8 mouse cellular contexts compared by ENCODE assay signal in the genomic region with DNA sequence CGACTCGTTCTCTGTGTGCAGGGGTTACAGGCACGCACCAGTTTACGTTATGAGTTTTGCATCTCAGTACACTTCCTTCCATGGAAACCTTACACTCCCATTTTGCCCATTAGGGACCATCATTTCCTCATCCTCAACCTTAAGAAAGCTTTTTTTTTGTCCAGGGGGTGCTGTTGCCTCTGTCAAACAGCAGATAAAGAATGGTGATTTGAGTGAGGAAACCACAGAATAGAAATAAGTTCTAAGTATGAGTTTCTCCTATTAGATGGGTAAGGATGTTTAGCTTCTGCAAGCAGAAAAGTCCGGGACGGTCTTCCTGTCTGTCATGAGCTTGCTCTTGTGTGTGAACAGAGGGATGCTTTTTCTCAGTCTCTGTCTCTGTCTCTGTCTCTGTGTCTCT. TPM values are rescaled to one million over a fixed set of nuclear protein-coding genes. Genes with fewer than 3 reads are reported as not detected.
DNase-seq lines count a peak whose midpoint lies in the region; ATAC-seq and TF ChIP-seq lines count a peak whose summit lies in the region.

No protein-coding gene starts in this region.

- peak overlapping the region; percentile 98; the same call in 1 of the 2 replicates for H3K4me3 ChIP-seq in kidney, adult 2 months (ENCODE audit: insufficient read depth, low read depth, low read length)
- peak overlapping the region; percentile 88 to 96 for H3K4me3 ChIP-seq in MEL (ENCODE audit: control insufficient read depth in 1 of 2, insufficient read depth in 1 of 2, low read depth in 2 of 2, low read length in 2 of 2)
- H3K4me3 ChIP-seq in heart, postnatal 0 days (ENCODE audit: low read depth, low read length) = peak overlapping the region; percentile 92
- peak overlapping the region; percentile 96 for H3K4me3 ChIP-seq in midbrain, embryonic 12.5 days

- H3K4me1 ChIP-seq in kidney, adult 2 months (ENCODE audit: control insufficient read depth, insufficient read depth, low read length) = peaks cover 14% of the 10 kb centered on the region; the same call in 1 of the 2 replicates
- peaks cover 0 to 5% of the 10 kb centered on the region in 2 experiments for H3K4me1 ChIP-seq in MEL (ENCODE audit: control insufficient read depth in 1 of 2, insufficient read depth in 2 of 2, low read length in 2 of 2)
- H3K4me1 ChIP-seq in heart, postnatal 0 days (ENCODE audit: control insufficient read depth, insufficient read depth) = peaks cover 28% of the 10 kb centered on the region; the same call in 1 of the 2 replicates
- peaks cover 5% of the 10 kb centered on the region for H3K4me1 ChIP-seq in midbrain, embryonic 12.5 days

- H3K4me2 ChIP-seq in heart, postnatal 0 days (ENCODE audit: low read depth, low read length) = peak overlapping the region; percentile 66
- peak overlapping the region; percentile 86 for H3K4me2 ChIP-seq in midbrain, embryonic 12.5 days (replicated peaks)

- peak overlapping the region; percentile 90 for H3K9ac ChIP-seq in MEL (ENCODE audit: control insufficient read depth, low read depth, low read length, poor library complexity, severe bottlenecking)
- H3K9ac ChIP-seq in heart, postnatal 0 days (replicated peaks; ENCODE audit: low read depth, low read length) = peak overlapping the region; percentile 99
- no peak overlapping the region for H3K9ac ChIP-seq in midbrain, embryonic 12.5 days (replicated peaks)

- no peaks in the 10 kb centered on the region for H3K27me3 ChIP-seq in kidney, adult 2 months (replicated peaks; ENCODE audit: control insufficient read depth, insufficient read depth, low read length)
- H3K27me3 ChIP-seq in MEL (ENCODE audit: control insufficient read depth in 1 of 2, insufficient read depth in 2 of 2, low read length in 2 of 2) = no peaks in the 10 kb centered on the region
- H3K27me3 ChIP-seq in heart, postnatal 0 days (ENCODE audit: control insufficient read depth, insufficient read depth, low read length) = no peaks in the 10 kb centered on the region
- H3K27me3 ChIP-seq in midbrain, embryonic 12.5 days = peaks cover 11% of the 10 kb centered on the region

- TF ChIP-seq EP300 in MEL (IDR thresholded peaks at IDR 0.05; ENCODE audit: low read depth in 1 of 2, low read length in 2 of 2) = peak; percentile 41 to 60; a peak in 2 of 4 replicates
- no peak for TF ChIP-seq EP300 in heart, postnatal 0 days (IDR thresholded peaks at IDR 0.05; ENCODE audit: low read depth)

- H3K79me2 ChIP-seq in MEL (ENCODE audit: control insufficient read depth, insufficient read depth, low read length, poor library complexity) = peaks cover 32% of the 10 kb centered on the region

- H3K27ac ChIP-seq in kidney, adult 2 months (ENCODE audit: insufficient read depth, low read depth, low read length) = peak overlapping the region; percentile 95
- H3K27ac ChIP-seq in MEL (ENCODE audit: control insufficient read depth, low read depth, low read length) = peak overlapping the region; percentile 81
- no peak overlapping the region for H3K27ac ChIP-seq in heart, postnatal 0 days (ENCODE audit: low read depth)
- no peak overlapping the region for H3K27ac ChIP-seq in midbrain, embryonic 12.5 days (replicated peaks)

- no peak for TF ChIP-seq CTCF in kidney, adult 2 months (conservative IDR thresholded peaks at IDR 0.05; ENCODE audit: insufficient read depth, insufficient read length, low read depth, low read length)
- peak in 1 of 3 experiments; percentile 42; a peak in 2 of 6 replicates for TF ChIP-seq CTCF in MEL (IDR thresholded peaks at IDR 0.05 in 2 of 3, conservative IDR thresholded peaks at IDR 0.05 in 1 of 3; ENCODE audit: control insufficient read depth in 1 of 3, insufficient read depth in 1 of 3, low read depth in 2 of 3, low read length in 3 of 3, poor library complexity in 1 of 3, severe bottlenecking in 1 of 3)
- TF ChIP-seq CTCF in heart, postnatal 0 days (IDR thresholded peaks at IDR 0.05; ENCODE audit: low read depth) = no peak

- no peak for DNase-seq in kidney, adult 2 months
- no peak for DNase-seq in kidney, postnatal 4 days
- peak; percentile 63 for DNase-seq in MEL (ENCODE audit: low read depth, low spot score)
- DNase-seq in heart, postnatal 0 days (ENCODE audit: low spot score) = no peak
- no peak for DNase-seq in adrenal gland, postnatal 14 days
- no peak for DNase-seq in lung, postnatal 36 days
- no peak for DNase-seq in cerebellum, adult 18-20 months

- H3K36me3 ChIP-seq in kidney, adult 2 months (ENCODE audit: control insufficient read depth, insufficient read depth, low read length) = no peaks in the 10 kb centered on the region
- peaks cover 0 to 21% of the 10 kb centered on the region in 2 experiments; a peak in 2 of 4 replicates for H3K36me3 ChIP-seq in MEL (ENCODE audit: control insufficient read depth in 1 of 2, insufficient read depth in 2 of 2, low read length in 2 of 2)
- no peaks in the 10 kb centered on the region for H3K36me3 ChIP-seq in heart, postnatal 0 days (replicated peaks; ENCODE audit: control insufficient read depth, insufficient read depth, low read length)
- no peaks in the 10 kb centered on the region for H3K36me3 ChIP-seq in midbrain, embryonic 12.5 days

- WGBS in kidney, adult 2 months = 54% methylated on average over 6 of the region's 6 CpGs
- WGBS in heart, postnatal 0 days = 51% methylated on average over 6 of the region's 6 CpGs
- 73% methylated on average over 6 of the region's 6 CpGs for WGBS in midbrain, embryonic 12.5 days

- TF ChIP-seq POLR2A in kidney, adult 2 months (IDR thresholded peaks at IDR 0.05; ENCODE audit: low read depth, low read length) = no peak
- TF ChIP-seq POLR2A in MEL (IDR thresholded peaks at IDR 0.05; ENCODE audit: control insufficient read depth in 1 of 2, insufficient read depth in 1 of 2, low read depth in 1 of 2, low read length in 2 of 2, poor library complexity in 1 of 2) = no peak

- H3K9me3 ChIP-seq in MEL (replicated peaks; ENCODE audit: insufficient read depth, low read length) = no peaks in the 10 kb centered on the region
- no peaks in the 10 kb centered on the region for H3K9me3 ChIP-seq in heart, postnatal 0 days (replicated peaks; ENCODE audit: control insufficient read depth, low read length)
- no peaks in the 10 kb centered on the region for H3K9me3 ChIP-seq in midbrain, embryonic 12.5 days

- TF ChIP-seq RAD21 in MEL (IDR thresholded peaks at IDR 0.05; ENCODE audit: low read depth, low read length) = peak; percentile 20

- ATAC-seq in heart, postnatal 0 days (ENCODE audit: insufficient read depth, low read depth) = no peak
- ATAC-seq in midbrain, embryonic 12.5 days (ENCODE audit: low FRiP score, low read depth) = no peak

TF ChIP-seq in MEL, 35 proteins besides CTCF, POLR2A, EP300 and RAD21 (continues in another document):
- TF ChIP-seq SIN3A (IDR thresholded peaks at IDR 0.05; ENCODE audit: low read length) (peak; percentile 63; the same call in 1 of the 2 replicates), TBP (IDR thresholded peaks at IDR 0.05; ENCODE audit: low read depth, low read length) (no peak), JUND (IDR thresholded peaks at IDR 0.05; ENCODE audit: low read depth, low read length) (no peak), MAX (IDR thresholded peaks at IDR 0.05; ENCODE audit: low read length) (no peak), MAZ (IDR thresholded peaks at IDR 0.05; ENCODE audit: low read depth, low read length) (no peak), E2F4 (IDR thresholded peaks at IDR 0.05; ENCODE audit: borderline replicate concordance, low read depth, low read length) (no peak), GABPA (IDR thresholded peaks at IDR 0.05; ENCODE audit: low read depth, low read length) (no peak), ZNF384 (IDR thresholded peaks at IDR 0.05; ENCODE audit: low read depth, low read length) (peak; percentile 85), POLR2AphosphoS2 (IDR thresholded peaks at IDR 0.05; ENCODE audit: low read length) (no peak), RCOR1 (IDR thresholded peaks at IDR 0.05; ENCODE audit: low read depth, low read length) (peak; percentile 63), GATA1 (IDR thresholded peaks at IDR 0.05; ENCODE audit: low read depth, low read length) (0 out of 2 replicates have a peak, but pooled peaks have one; percentile 18), POLR2AphosphoS5 (IDR thresholded peaks at IDR 0.05; ENCODE audit: borderline replicate concordance, low read depth, low read length) (no peak), MYC (IDR thresholded peaks at IDR 0.05; ENCODE audit: low read depth, low read length) (no peak; the same call in 1 of the 2 replicates), ZKSCAN1 (IDR thresholded peaks at IDR 0.05; ENCODE audit: low read depth, low read length) (no peak), USF1 (IDR thresholded peaks at IDR 0.05; ENCODE audit: low read depth, low read length) (no peak), HCFC1 (IDR thresholded peaks at IDR 0.05; ENCODE audit: low read depth, low read length) (peak; percentile 42; the same call in 1 of the 2 replicates), ZC3H11A (IDR thresholded peaks at IDR 0.05; ENCODE audit: low read depth, low read length) (peak; percentile 35), SMC3 (IDR thresholded peaks at IDR 0.05; ENCODE audit: low read depth, low read length) (peak; percentile 33; the same call in 1 of the 2 replicates), NRF1 (IDR thresholded peaks at IDR 0.05; ENCODE audit: insufficient read depth, low read depth, low read length, poor library complexity, severe bottlenecking) (no peak), ELF1 (IDR thresholded peaks at IDR 0.05; ENCODE audit: low read depth, low read length) (no peak; the same call in 1 of the 2 replicates)

RNA-seq across cellular contexts. Expression of a gene that starts 0.4 kb away (rescaled TPM):
- polyA plus RNA-seq in kidney, adult 2 months (2012; rRNA removed) = 29.5 and 35.4 TPM in 2 replicates
- 40.1 and 41.9 TPM in 2 replicates for total RNA-seq in MEL (2012; rRNA removed)
- 100 to 1,000 TPM in 1 of 2 experiments, 10 to 100 TPM in 1; 47.5 to 218 TPM for polyA plus RNA-seq in MEL (2012; ENCODE audit: insufficient read depth in 1 of 2, insufficient read length in 2 of 2, low read depth in 1 of 2, low replicate concordance in 2 of 2, missing spikeins in 1 of 2)
- 39.7 and 44.3 TPM in 2 replicates for total RNA-seq in heart, postnatal 0 days (2014; rRNA removed; ENCODE audit: low replicate concordance)
- polyA plus RNA-seq in heart, postnatal 0 days (2015; fragmentation: Nextera tagmentation; extraction: Ambion mirVana) = 19.6 and 22.7 TPM in 2 replicates
- 15.6 and 18.9 TPM in 2 replicates for polyA plus RNA-seq in midbrain, embryonic 12.5 days (2016; fragmentation: Nextera tagmentation; extraction: Ambion mirVana)
- total RNA-seq in adrenal gland, postnatal 14 days (2021) = 47.8 and 61.2 TPM in 2 replicates

RNA-seq across cellular contexts. Expression of a gene that starts 0.7 kb away (rescaled TPM):
- not detected in 2 replicates for polyA plus RNA-seq in kidney, adult 2 months (2012; rRNA removed)
- total RNA-seq in MEL (2012; rRNA removed) = not detected in 2 replicates
- polyA plus RNA-seq in MEL (2012; ENCODE audit: insufficient read depth in 1 of 2, insufficient read length in 2 of 2, low read depth in 1 of 2, low replicate concordance in 2 of 2, missing spikeins in 1 of 2) = not detected
- total RNA-seq in heart, postnatal 0 days (2014; rRNA removed; ENCODE audit: low replicate concordance) = not detected in 2 replicates
- polyA plus RNA-seq in heart, postnatal 0 days (2015; fragmentation: Nextera tagmentation; extraction: Ambion mirVana) = not detected in 2 replicates
- not detected in 2 replicates for polyA plus RNA-seq in midbrain, embryonic 12.5 days (2016; fragmentation: Nextera tagmentation; extraction: Ambion mirVana)
- not detected in 2 replicates for total RNA-seq in adrenal gland, postnatal 14 days (2021)

Comparison
In these comparisons a context has a peak if more than half of its experiments do, and no peak if none do; other contexts are left out.
1. H3K27ac ChIP-seq: peak in kidney, adult 2 months (single experiment) and MEL (single experiment); none in heart, postnatal 0 days (single experiment) and midbrain, embryonic 12.5 days (single experiment).
2. Peak in every context shown above with its lines, with median percentiles within 50 percentile points of each other: H3K4me3 ChIP-seq.